Mouse (Mus musculus) ES-CJ7 (cell line): ENCODE data around the gene Nelfe.
"Not testable (repeated sequence)": the region's sequence is repeated elsewhere in the genome, so short reads cannot be mapped to it uniquely, and the experiment has no call there.

Experiments
- DNase-seq: peaks from one replicate; pipeline ENCODE4 v3.0.0; 2011; ENCODE audit warnings: low read depth, low spot score

Nelfe gene

GRCm38 (mm10) chr17:34893072-34893824 lies 43.1 kb downstream of the Nelfe start:
- DNase-seq, result peak; percentile 71

- peak; percentile 94 for DNase-seq
These were observed 43.9 kb downstream of the Nelfe start for GRCm38 (mm10) chr17:34894074-34894597.

GRCm38 (mm10) chr17:34894801-34895530 lies 44.8 kb downstream of the Nelfe start:
- DNase-seq, result peak; percentile 50

- no peak for DNase-seq
These were observed 45.5 kb downstream of the Nelfe start for GRCm38 (mm10) chr17:34895724-34896123.

GRCm38 (mm10) chr17:34896366-34896765 lies 46.2 kb downstream of the Nelfe start:
- DNase-seq, result peak; percentile 64

- no peak for DNase-seq
These were observed 47.4 kb downstream of the Nelfe start for GRCm38 (mm10) chr17:34897373-34898159.

GRCm38 (mm10) chr17:34898160-34898586 lies 48.0 kb downstream of the Nelfe start, which contains the start of the genes C2 and Ehmt2:
C2 (minus strand) TSS chr17:34898265.
Ehmt2 (plus strand) TSS chr17:34898469.
- DNase-seq, result peak; percentile 56

- no peak for DNase-seq
These were observed 48.5 kb downstream of the Nelfe start for GRCm38 (mm10) chr17:34898706-34899052.

GRCm38 (mm10) chr17:34899053-34899889 lies 49.1 kb downstream of the Nelfe start:
- peak; percentile 27 for DNase-seq

- no peak for DNase-seq
These were observed 49.7 kb downstream of the Nelfe start for GRCm38 (mm10) chr17:34899890-34900243.

- not testable (repeated sequence) for DNase-seq
These were observed 50.6 kb downstream of the Nelfe start for GRCm38 (mm10) chr17:34900826-34901225.

GRCm38 (mm10) chr17:34901948-34902347 lies 51.8 kb downstream of the Nelfe start:
- DNase-seq, result not testable (repeated sequence)

GRCm38 (mm10) chr17:34902895-34903294 lies 52.7 kb downstream of the Nelfe start:
- peak; percentile 87 for DNase-seq
